Mouse (Mus musculus): ENCODE data around the gene Grin3b. TPM values are rescaled to one million over a fixed set of nuclear protein-coding genes. Genes with fewer than 3 reads are reported as not detected.

The Grin3b gene
- polyA plus RNA-seq, 1 experiment from 2014 or later, result 0.44 TPM

- WGBS, result 78% methylated on average over 14 of the region's 14 CpGs
- H3K36me3 ChIP-seq (replicated peaks), result peaks cover 12% of the 10 kb centered on the region
- H3K27me3 ChIP-seq (replicated peaks; ENCODE audit: low read depth, poor library complexity, severe bottlenecking), result peaks cover 73% of the 10 kb centered on the region
- no peak for DNase-seq (ENCODE audit: low spot score)
- no peak overlapping the region for H3K27ac ChIP-seq (replicated peaks)
- no peaks in the 10 kb centered on the region for H3K9me3 ChIP-seq
- H3K4me3 ChIP-seq, result peak overlapping the region; percentile 31; the same call in 1 of the 2 replicates
- peaks cover 51% of the 10 kb centered on the region for H3K4me1 ChIP-seq
These were observed 47.3 kb downstream of the Grin3b start for GRCm38 (mm10) chr10:80017771-80018170.

- Histone ChIP-seq H3K27me3 (replicated peaks; ENCODE audit: low read depth, poor library complexity, severe bottlenecking) (peaks cover 63% of the 10 kb centered on the region), H3K4me3 (peak overlapping the region; percentile 56), H3K4me1 (peaks cover 45% of the 10 kb centered on the region), H3K9me3 (no peaks in the 10 kb centered on the region), H3K36me3 (replicated peaks) (peaks cover 16% of the 10 kb centered on the region), H3K27ac (replicated peaks) (peak overlapping the region; percentile 91)
- WGBS, result 4% methylated on average over 15 of the region's 15 CpGs
- peak; percentile 52 for DNase-seq (ENCODE audit: low spot score)
These were observed 48.3 kb downstream of the Grin3b start for GRCm38 (mm10) chr10:80018739-80019297.

GRCm38 (mm10) chr10:80019471-80020131 is 49.1 kb downstream of the Grin3b start:
- Histone ChIP-seq H3K4me1 (peaks cover 38% of the 10 kb centered on the region), H3K36me3 (replicated peaks) (peaks cover 21% of the 10 kb centered on the region), H3K27me3 (replicated peaks; ENCODE audit: low read depth, poor library complexity, severe bottlenecking) (peaks cover 55% of the 10 kb centered on the region), H3K4me3 (peak overlapping the region; percentile 56), H3K9me3 (no peaks in the 10 kb centered on the region), H3K27ac (replicated peaks) (peak overlapping the region; percentile 91)
- 3% methylated on average over 20 of the region's 20 CpGs for WGBS
- DNase-seq (ENCODE audit: low spot score), result peak; percentile 73

DNA sequence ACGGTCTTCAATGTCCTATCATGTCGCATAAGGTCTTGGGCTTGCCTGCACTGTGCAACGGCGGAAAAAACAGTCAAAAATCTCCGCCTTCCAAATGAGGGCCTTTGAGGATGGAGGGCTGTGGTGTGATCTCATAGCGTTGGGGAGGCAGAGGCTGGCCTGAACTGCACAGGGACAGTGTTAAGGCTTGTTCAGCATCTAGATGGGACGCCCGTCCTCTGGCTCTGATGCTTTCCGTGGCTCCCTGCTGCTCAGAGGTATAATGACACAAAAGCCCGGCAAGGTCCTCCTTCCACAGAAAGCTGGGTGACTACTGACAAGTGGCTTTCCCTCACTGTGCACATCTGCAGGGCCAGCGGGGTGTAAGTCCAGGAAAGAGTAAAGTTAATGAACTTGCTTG is 49.7 kb downstream of the Grin3b start:
- DNase-seq (ENCODE audit: low spot score), result no peak
- Histone ChIP-seq H3K27ac (replicated peaks) (peak overlapping the region; percentile 91), H3K9me3 (no peaks in the 10 kb centered on the region), H3K27me3 (replicated peaks; ENCODE audit: low read depth, poor library complexity, severe bottlenecking) (peaks cover 49% of the 10 kb centered on the region), H3K4me1 (peaks cover 32% of the 10 kb centered on the region), H3K4me3 (peak overlapping the region; percentile 56), H3K36me3 (replicated peaks) (peaks cover 21% of the 10 kb centered on the region)
- WGBS, result 22% methylated on average over 11 of the region's 11 CpGs

GRCm38 (mm10) chr10:80020603-80021319 is 50.2 kb downstream of the Grin3b start:
- WGBS, result 82% methylated on average over 18 of the region's 18 CpGs
- no peaks in the 10 kb centered on the region for H3K9me3 ChIP-seq
- no peak overlapping the region; the same call in 1 of the 2 replicates for H3K27ac ChIP-seq (replicated peaks)
- peaks cover 43% of the 10 kb centered on the region for H3K27me3 ChIP-seq (replicated peaks; ENCODE audit: low read depth, poor library complexity, severe bottlenecking)
- peak overlapping the region; percentile 56 for H3K4me3 ChIP-seq
- no peak for DNase-seq (ENCODE audit: low spot score)
- peaks cover 21% of the 10 kb centered on the region for H3K36me3 ChIP-seq (replicated peaks)
- H3K4me1 ChIP-seq, result peaks cover 36% of the 10 kb centered on the region

DNA sequence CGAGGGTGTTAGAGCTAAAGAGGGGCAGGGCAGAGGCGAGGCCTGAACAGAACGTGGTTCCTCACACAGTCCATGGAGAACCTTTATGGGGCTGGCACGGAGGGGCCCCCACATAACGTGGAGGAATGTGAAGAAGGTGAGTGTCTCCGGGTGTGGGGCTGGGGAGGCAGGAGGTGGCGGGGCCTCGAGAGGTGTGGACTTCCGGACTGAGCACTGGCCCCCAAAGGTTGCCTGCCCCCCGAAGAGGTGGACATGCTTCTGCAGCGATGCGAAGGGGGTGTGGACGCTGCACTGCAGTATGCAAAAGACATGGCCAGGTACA is 50.8 kb downstream of the Grin3b start:
- H3K36me3 ChIP-seq (replicated peaks), result peaks cover 25% of the 10 kb centered on the region

GRCm38 (mm10) chr10:80022164-80022563 is 51.6 kb downstream of the Grin3b start:
- Histone ChIP-seq H3K9me3 (no peaks in the 10 kb centered on the region), H3K27me3 (replicated peaks; ENCODE audit: low read depth, poor library complexity, severe bottlenecking) (peaks cover 29% of the 10 kb centered on the region), H3K4me1 (peaks cover 39% of the 10 kb centered on the region), H3K27ac (replicated peaks) (no peak overlapping the region), H3K36me3 (replicated peaks) (peaks cover 34% of the 10 kb centered on the region), H3K4me3 (no peak overlapping the region)
- no peak for DNase-seq (ENCODE audit: low spot score)
- WGBS, result 94% methylated on average over 12 of the region's 12 CpGs

More for the DNA sequence above, 50.8 kb downstream of the Grin3b start:
- no peaks in the 10 kb centered on the region for H3K9me3 ChIP-seq
- H3K4me1 ChIP-seq, result peaks cover 41% of the 10 kb centered on the region
- WGBS, result 91% methylated on average over 13 of the region's 13 CpGs
- no peak overlapping the region for H3K27ac ChIP-seq (replicated peaks)
- 0 out of 2 replicates have a peak overlapping the region, but pooled peaks have one; percentile 3 for H3K4me3 ChIP-seq
- no peak for DNase-seq (ENCODE audit: low spot score)
- peaks cover 38% of the 10 kb centered on the region for H3K27me3 ChIP-seq (replicated peaks; ENCODE audit: low read depth, poor library complexity, severe bottlenecking)

DNA sequence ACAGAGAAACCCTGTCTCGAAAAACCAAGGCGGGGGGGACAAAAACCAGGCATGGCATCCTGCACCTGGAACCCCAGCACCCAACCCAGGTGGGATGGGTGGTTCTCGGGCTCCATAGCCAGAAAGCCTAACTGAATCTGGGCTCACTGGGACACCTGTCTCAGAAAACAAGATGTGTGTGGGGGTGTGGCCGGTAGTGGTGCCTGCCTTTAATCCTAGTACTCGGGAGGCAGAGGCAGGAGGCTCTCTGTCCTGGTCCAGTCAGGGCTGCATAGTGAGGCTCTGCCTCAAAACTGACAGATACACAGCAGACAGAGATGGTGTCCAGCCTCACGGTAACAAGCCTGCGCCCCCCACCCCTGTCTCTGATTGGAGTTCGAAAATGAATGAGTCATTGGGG is 52.3 kb downstream of the Grin3b start:
- H3K4me3 ChIP-seq, result 0 out of 2 replicates have a peak overlapping the region, but pooled peaks have one; percentile 3
- H3K4me1 ChIP-seq, result peaks cover 39% of the 10 kb centered on the region
- peaks cover 38% of the 10 kb centered on the region for H3K36me3 ChIP-seq (replicated peaks)
- H3K27me3 ChIP-seq (replicated peaks; ENCODE audit: low read depth, poor library complexity, severe bottlenecking), result peaks cover 23% of the 10 kb centered on the region
- H3K27ac ChIP-seq (replicated peaks), result no peak overlapping the region
- no peak for DNase-seq (ENCODE audit: low spot score)
- H3K9me3 ChIP-seq, result no peaks in the 10 kb centered on the region
- WGBS, result 95% methylated on average over 8 of the region's 8 CpGs

GRCm38 (mm10) chr10:80023758-80024157 is 53.2 kb downstream of the Grin3b start:
- Histone ChIP-seq H3K27ac (replicated peaks) (no peak overlapping the region), H3K27me3 (replicated peaks; ENCODE audit: low read depth, poor library complexity, severe bottlenecking) (peaks cover 17% of the 10 kb centered on the region), H3K4me3 (no peak overlapping the region), H3K36me3 (replicated peaks) (peaks cover 46% of the 10 kb centered on the region), H3K9me3 (no peaks in the 10 kb centered on the region), H3K4me1 (peaks cover 35% of the 10 kb centered on the region)
- DNase-seq (ENCODE audit: low spot score), result no peak
- WGBS, result 87% methylated on average over 5 of the region's 5 CpGs

- H3K4me3 ChIP-seq, result no peak overlapping the region
- 0 out of 2 replicates have a peak overlapping the region, but pooled peaks have one; percentile 52 for H3K27ac ChIP-seq (replicated peaks)
- peaks cover 10% of the 10 kb centered on the region for H3K27me3 ChIP-seq (replicated peaks; ENCODE audit: low read depth, poor library complexity, severe bottlenecking)
- no peaks in the 10 kb centered on the region for H3K9me3 ChIP-seq
- H3K4me1 ChIP-seq, result peaks cover 29% of the 10 kb centered on the region
- WGBS, result 82% methylated on average over 15 of the region's 15 CpGs
- no peak for DNase-seq (ENCODE audit: low spot score)
- H3K36me3 ChIP-seq (replicated peaks), result peaks cover 53% of the 10 kb centered on the region
These were observed 53.9 kb downstream of the Grin3b start for GRCm38 (mm10) chr10:80024229-80025043.

- peaks cover 23% of the 10 kb centered on the region for H3K4me1 ChIP-seq
- no peak overlapping the region for H3K27ac ChIP-seq (replicated peaks)
- DNase-seq (ENCODE audit: low spot score), result no peak
- 57% methylated on average over 4 of the region's 4 CpGs for WGBS
- no peak overlapping the region for H3K4me3 ChIP-seq
- H3K36me3 ChIP-seq (replicated peaks), result peaks cover 56% of the 10 kb centered on the region
- peaks cover 5% of the 10 kb centered on the region; the same call in 1 of the 2 replicates for H3K27me3 ChIP-seq (replicated peaks; ENCODE audit: low read depth, poor library complexity, severe bottlenecking)
- no peaks in the 10 kb centered on the region for H3K9me3 ChIP-seq
These were observed 54.5 kb downstream of the Grin3b start for GRCm38 (mm10) chr10:80025044-80025347.

- H3K4me3 ChIP-seq, result no peak overlapping the region
- H3K9me3 ChIP-seq, result no peaks in the 10 kb centered on the region
- H3K27ac ChIP-seq (replicated peaks), result no peak overlapping the region
- H3K4me1 ChIP-seq, result peaks cover 18% of the 10 kb centered on the region
- 78% methylated on average over 10 of the region's 10 CpGs for WGBS
- DNase-seq (ENCODE audit: low spot score), result no peak
- peaks cover 3% of the 10 kb centered on the region; the same call in 1 of the 2 replicates for H3K27me3 ChIP-seq (replicated peaks; ENCODE audit: low read depth, poor library complexity, severe bottlenecking)
- peaks cover 56% of the 10 kb centered on the region for H3K36me3 ChIP-seq (replicated peaks)
These were observed 54.9 kb downstream of the Grin3b start for GRCm38 (mm10) chr10:80025463-80025862.

Measured in embryonic facial prominence, embryonic 10.5 days (tissue).